Mouse (Mus musculus) ES-E14 (cell line): Measurements from ENCODE around the gene Sult1e1.

Source experiments
- CHD2 ChIP-seq: IDR thresholded peaks from 2 replicates; pipeline ENCODE4 v1.6.1; 2014; ENCODE audit warnings: mild to moderate bottlenecking, low read depth, low read length, inconsistent platforms
- HCFC1 ChIP-seq: IDR thresholded peaks from 2 replicates; pipeline ENCODE4 v1.6.1; 2012; ENCODE audit warnings: low read length, inconsistent platforms, borderline replicate concordance; ENCODE audit not compliant: insufficient read depth
- MAFK ChIP-seq: IDR thresholded peaks from 2 replicates; pipeline ENCODE4 v1.6.1; 2014; ENCODE audit warnings: mild to moderate bottlenecking, low read depth, low read length, inconsistent platforms; ENCODE audit not compliant: insufficient read depth
- ZC3H11A ChIP-seq: IDR thresholded peaks from 2 replicates; pipeline ENCODE4 v1.6.1; 2012; ENCODE audit warnings: low read depth, mild to moderate bottlenecking, inconsistent platforms, low read length, borderline replicate concordance
- ZNF384 ChIP-seq: IDR thresholded peaks from 2 replicates; pipeline ENCODE4 v1.6.1; 2012; ENCODE audit warnings: low read depth, low read length, inconsistent platforms

DNA sequence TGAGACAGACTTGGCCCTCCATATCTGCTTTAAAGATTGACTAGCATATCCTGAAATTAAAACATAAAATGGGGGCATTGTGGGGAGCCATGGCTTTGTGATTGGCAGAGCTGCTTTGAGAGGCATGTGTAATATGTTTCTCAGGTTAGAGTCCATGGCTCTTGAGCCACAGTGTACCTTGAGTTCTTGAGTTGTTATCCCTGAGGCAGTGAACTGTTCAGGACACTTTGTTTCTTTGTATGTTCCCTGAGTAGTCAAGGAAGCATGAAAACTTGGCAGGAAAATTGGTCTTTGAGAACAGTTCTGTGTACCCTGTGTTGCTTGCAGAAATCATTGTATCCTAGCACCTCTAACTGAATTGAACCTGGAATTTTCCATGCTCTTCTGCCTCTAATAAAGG is 28.4 kb downstream of the Sult1e1 start:
- TF ChIP-seq CHD2 (no peak), MAFK (no peak), ZC3H11A (no peak), ZNF384 (no peak), HCFC1 (no peak)
